ENCODE assay signal across 16 mouse cellular contexts in the genomic region with DNA sequence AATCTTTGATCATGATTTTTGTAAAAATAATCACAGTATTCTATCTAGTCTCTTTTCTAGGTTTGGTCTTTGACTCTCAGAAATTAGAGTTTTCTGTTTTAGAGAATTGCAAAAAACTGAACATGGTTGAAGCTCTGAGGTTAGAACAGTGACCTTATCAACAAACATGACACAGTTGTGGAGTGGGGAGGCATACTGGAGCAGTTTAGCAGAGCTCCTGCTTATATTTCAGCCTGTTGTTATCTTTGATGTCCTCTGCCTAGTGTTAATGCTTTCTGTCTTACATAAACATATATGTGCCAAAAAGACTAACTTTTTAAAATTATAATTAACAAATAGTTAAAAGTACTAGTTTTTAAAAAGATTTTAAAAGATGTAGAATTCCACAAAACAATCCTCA. TPM values are rescaled to one million over a fixed set of nuclear protein-coding genes. Genes with fewer than 3 reads are reported as not detected.
DNase-seq lines count a peak whose midpoint lies in the region; ATAC-seq and TF ChIP-seq lines count a peak whose summit lies in the region.
"Had no signal": no experiment of that assay in that cellular context is flagged by ENCODE, and none has a peak within 500 bp of the region (broad histone marks: within the 10 kb centered on the region; RNA-seq: fewer than 3 reads in every experiment).

No protein-coding gene starts in this region.

- TF ChIP-seq CTCF in liver, adult 2 months (IDR thresholded peaks at IDR 0.05; ENCODE audit: low read depth, low read length), result no peak
- no peak for TF ChIP-seq CTCF in MEL (IDR thresholded peaks at IDR 0.05 in 2 of 3, conservative IDR thresholded peaks at IDR 0.05 in 1 of 3; ENCODE audit: control insufficient read depth in 1 of 3, insufficient read depth in 1 of 3, low read depth in 2 of 3, low read length in 3 of 3, poor library complexity in 1 of 3, severe bottlenecking in 1 of 3)

- no peaks in the 10 kb centered on the region for H3K27me3 ChIP-seq in liver, adult 2 months (ENCODE audit: control insufficient read depth, insufficient read depth, low read length)
- no peaks in the 10 kb centered on the region for H3K27me3 ChIP-seq in liver, embryonic 12.5 days (replicated peaks)
- no peaks in the 10 kb centered on the region for H3K27me3 ChIP-seq in MEL (ENCODE audit: control insufficient read depth in 1 of 2, insufficient read depth in 2 of 2, low read length in 2 of 2)
- H3K27me3 ChIP-seq in liver, embryonic 11.5 days (replicated peaks; ENCODE audit: control insufficient read depth, insufficient read depth, low read length), result no peaks in the 10 kb centered on the region
- H3K27me3 ChIP-seq: embryonic facial prominence, embryonic 12.5 days; forebrain, embryonic 15.5 days; heart, embryonic 12.5 days had no signal

- TF ChIP-seq POLR2A in liver, adult 2 months (IDR thresholded peaks at IDR 0.05; ENCODE audit: extremely low read depth, insufficient read depth, low read length), result no peak
- TF ChIP-seq POLR2A in MEL (IDR thresholded peaks at IDR 0.05; ENCODE audit: control insufficient read depth in 1 of 2, insufficient read depth in 1 of 2, low read depth in 1 of 2, low read length in 2 of 2, poor library complexity in 1 of 2), result no peak

- TF ChIP-seq RAD21 in MEL (IDR thresholded peaks at IDR 0.05; ENCODE audit: low read depth, low read length), result no peak

- no peak for ATAC-seq in liver, embryonic 12.5 days
- peak; percentile 59; the same call in 1 of the 2 replicates for ATAC-seq in liver, embryonic 11.5 days (replicated peaks; ENCODE audit: low FRiP score)
- ATAC-seq: forebrain, embryonic 15.5 days had no signal

- no peak overlapping the region for H3K9ac ChIP-seq in liver, adult 2 months (ENCODE audit: low read depth, low read length)
- H3K9ac ChIP-seq in liver, embryonic 12.5 days, result no peak overlapping the region
- H3K9ac ChIP-seq in MEL (ENCODE audit: control insufficient read depth, low read depth, low read length, poor library complexity, severe bottlenecking), result no peak overlapping the region
- no peak overlapping the region for H3K9ac ChIP-seq in liver, embryonic 11.5 days (ENCODE audit: low read depth, low read length)
- H3K9ac ChIP-seq: embryonic facial prominence, embryonic 12.5 days; forebrain, embryonic 15.5 days; hindbrain, embryonic 14.5 days had no signal

- H3K4me3 ChIP-seq in liver, adult 2 months (ENCODE audit: insufficient read depth, low read depth, low read length), result no peak overlapping the region
- no peak overlapping the region for H3K4me3 ChIP-seq in liver, embryonic 12.5 days
- H3K4me3 ChIP-seq in MEL (ENCODE audit: control insufficient read depth in 1 of 2, insufficient read depth in 1 of 2, low read depth in 2 of 2, low read length in 2 of 2), result no peak overlapping the region; a peak in 1 of 4 replicates
- H3K4me3 ChIP-seq in liver, embryonic 11.5 days (ENCODE audit: low read depth, low read length), result no peak overlapping the region
- H3K4me3 ChIP-seq: embryonic facial prominence, embryonic 12.5 days; forebrain, embryonic 15.5 days; heart, embryonic 12.5 days; hindbrain, embryonic 10.5 days had no signal

- no peaks in the 10 kb centered on the region for H3K9me3 ChIP-seq in liver, embryonic 12.5 days (replicated peaks)
- no peaks in the 10 kb centered on the region for H3K9me3 ChIP-seq in MEL (replicated peaks; ENCODE audit: insufficient read depth, low read length)
- H3K9me3 ChIP-seq in liver, embryonic 11.5 days (ENCODE audit: control insufficient read depth, low read length), result no peaks in the 10 kb centered on the region
- H3K9me3 ChIP-seq: embryonic facial prominence, embryonic 12.5 days; forebrain, embryonic 15.5 days; G1E; heart, embryonic 12.5 days; hindbrain, embryonic 10.5 days had no signal

- TF ChIP-seq EP300 in MEL (IDR thresholded peaks at IDR 0.05; ENCODE audit: low read depth in 1 of 2, low read length in 2 of 2), result peak in 1 of 2 experiments; percentile 67; a peak in 1 of 4 replicates

- no peaks in the 10 kb centered on the region for H3K36me3 ChIP-seq in liver, adult 2 months (ENCODE audit: control insufficient read depth, insufficient read depth, low read length)
- peaks cover 5% of the 10 kb centered on the region; the same call in 1 of the 2 replicates for H3K36me3 ChIP-seq in liver, embryonic 12.5 days
- peaks cover 0 to 33% of the 10 kb centered on the region in 2 experiments; a peak in 3 of 4 replicates for H3K36me3 ChIP-seq in MEL (ENCODE audit: control insufficient read depth in 1 of 2, insufficient read depth in 2 of 2, low read length in 2 of 2)
- H3K36me3 ChIP-seq in liver, embryonic 11.5 days (ENCODE audit: control insufficient read depth, insufficient read depth, low read length), result no peaks in the 10 kb centered on the region
- H3K36me3 ChIP-seq: embryonic facial prominence, embryonic 12.5 days; forebrain, embryonic 15.5 days; heart, embryonic 12.5 days; hindbrain, embryonic 10.5 days had no signal

- H3K79me2 ChIP-seq in liver, adult 2 months (ENCODE audit: control insufficient read depth, insufficient read depth, low read length), result peaks cover 15% of the 10 kb centered on the region
- peaks cover 40% of the 10 kb centered on the region for H3K79me2 ChIP-seq in MEL (ENCODE audit: control insufficient read depth, insufficient read depth, low read length, poor library complexity)

- DNase-seq in liver, adult 2 months (ENCODE audit: extremely low read depth, low read depth, low spot score), result peak; percentile 36
- DNase-seq in MEL (ENCODE audit: low read depth, low spot score), result peak; percentile 61
- no peak for DNase-seq in liver, embryonic 11.5 days (ENCODE audit: low spot score)
- DNase-seq in heart, adult 9 months (ENCODE audit: low spot score in 2 of 2), result no peak
- DNase-seq in Muller cell, postnatal 12 days (ENCODE audit: inconsistent ontology term), result no peak
- DNase-seq: adrenal gland, postnatal 25 days; cerebellum, adult 2 months; cerebellum, postnatal 14 days; gastrocnemius, postnatal 10 days had no signal

- H3K4me1 ChIP-seq in liver, adult 2 months (ENCODE audit: control insufficient read depth, insufficient read depth, low read length), result peaks cover 14% of the 10 kb centered on the region
- peaks cover 50% of the 10 kb centered on the region for H3K4me1 ChIP-seq in liver, embryonic 12.5 days
- peaks cover 11 to 13% of the 10 kb centered on the region in 2 experiments for H3K4me1 ChIP-seq in MEL (ENCODE audit: control insufficient read depth in 1 of 2, insufficient read depth in 2 of 2, low read length in 2 of 2)
- H3K4me1 ChIP-seq in liver, embryonic 11.5 days (replicated peaks; ENCODE audit: control insufficient read depth, insufficient read depth, low read length), result peaks cover 20% of the 10 kb centered on the region

- H3K27ac ChIP-seq in liver, adult 2 months (replicated peaks; ENCODE audit: insufficient read depth, low read depth, low read length), result no peak overlapping the region
- H3K27ac ChIP-seq in liver, embryonic 12.5 days, result no peak overlapping the region
- H3K27ac ChIP-seq in MEL (ENCODE audit: control insufficient read depth, low read depth, low read length), result no peak overlapping the region
- no peak overlapping the region for H3K27ac ChIP-seq in liver, embryonic 11.5 days (ENCODE audit: low read depth, low read length)
- H3K27ac ChIP-seq: embryonic facial prominence, embryonic 12.5 days; forebrain, embryonic 15.5 days; hindbrain, embryonic 10.5 days; hindbrain, embryonic 14.5 days had no signal

- H3K4me2 ChIP-seq in liver, embryonic 12.5 days, result no peak overlapping the region
- no peak overlapping the region for H3K4me2 ChIP-seq in liver, embryonic 11.5 days
- H3K4me2 ChIP-seq: embryonic facial prominence, embryonic 12.5 days; forebrain, embryonic 15.5 days; hindbrain, embryonic 14.5 days had no signal

TF ChIP-seq in MEL, 35 proteins besides CTCF, POLR2A, EP300 and RAD21:
- peak; percentile 54 for TF ChIP-seq SIN3A (IDR thresholded peaks at IDR 0.05; ENCODE audit: low read length)
- TF ChIP-seq GATA1 (IDR thresholded peaks at IDR 0.05; ENCODE audit: low read depth, low read length), result peak; percentile 55
- TF ChIP-seq MEF2A (IDR thresholded peaks at IDR 0.05; ENCODE audit: extremely low read depth, insufficient replicate concordance, low read depth, low read length, poor library complexity, severe bottlenecking), result no peak
- peak; percentile 44; the same call in 1 of the 2 replicates for TF ChIP-seq ZNF384 (IDR thresholded peaks at IDR 0.05; ENCODE audit: low read depth, low read length)
- TF ChIP-seq ETS1 (IDR thresholded peaks at IDR 0.05; ENCODE audit: low read depth, low read length), result peak; percentile 42; the same call in 1 of the 2 replicates
TF ChIP-seq in MEL: peak in this region for 4.

RNA-seq across cellular contexts. Expression of gene Wdr78, which starts 9.3 kb away (rescaled TPM):
- total RNA-seq in liver, adult 2 months (2014; rRNA removed), result 0.46 and 0.74 TPM in 2 replicates
- polyA plus RNA-seq in liver, adult 2 months (2012; rRNA removed), result 0.10 and 0.22 TPM in 2 replicates
- 1.0 and 1.1 TPM in 2 replicates for polyA plus RNA-seq in liver, embryonic 12.5 days (2016; fragmentation: Nextera tagmentation; extraction: Ambion mirVana)
- 0.77 and 1.1 TPM in 2 replicates for total RNA-seq in MEL (2012; rRNA removed)
- polyA plus RNA-seq in MEL (2012; ENCODE audit: insufficient read depth in 1 of 2, insufficient read length in 2 of 2, low read depth in 1 of 2, low replicate concordance in 2 of 2, missing spikeins in 1 of 2), result 1 to 10 TPM in 1 of 2 experiments, not detected in 1; 1.2 TPM
- polyA plus RNA-seq in liver, embryonic 11.5 days (2014; fragmentation: Nextera tagmentation; extraction: Ambion mirVana), result 2.0 TPM in 2 replicates

RNA-seq across cellular contexts. Expression of gene Mier1, which starts 9.4 kb away (rescaled TPM):
- 25.4 TPM in 2 replicates for total RNA-seq in liver, adult 2 months (2014; rRNA removed)
- polyA plus RNA-seq in liver, adult 2 months (2012; rRNA removed), result 4.3 and 7.3 TPM in 2 replicates
- 35.1 and 39.4 TPM in 2 replicates for polyA plus RNA-seq in liver, embryonic 12.5 days (2016; fragmentation: Nextera tagmentation; extraction: Ambion mirVana)
- total RNA-seq in MEL (2012; rRNA removed), result 18.7 and 27.0 TPM in 2 replicates
- polyA plus RNA-seq in MEL (2012; ENCODE audit: insufficient read depth in 1 of 2, insufficient read length in 2 of 2, low read depth in 1 of 2, low replicate concordance in 2 of 2, missing spikeins in 1 of 2), result 10 to 100 TPM; 22.3 to 41.1 TPM
- 36.7 and 41.3 TPM in 2 replicates for polyA plus RNA-seq in liver, embryonic 11.5 days (2014; fragmentation: Nextera tagmentation; extraction: Ambion mirVana)

Comparison
In these comparisons a context has a peak if more than half of its experiments do, and no peak if none do; other contexts are left out.
1. DNase-seq: peak in liver, adult 2 months (single experiment) and MEL (single experiment); none in liver, embryonic 11.5 days (single experiment), heart, adult 9 months (0 of 2) and Muller cell, postnatal 12 days (single experiment).